Mouse (Mus musculus): Measurements from ENCODE around the gene Ptgfrn.

- no peak for TF ChIP-seq CTCF (IDR thresholded peaks at IDR 0.05; ENCODE audit: insufficient read depth, low read length)
- TF ChIP-seq POLR2A (IDR thresholded peaks at IDR 0.05; ENCODE audit: borderline replicate concordance, extremely low read depth, low read depth, low read length) = no peak
These were observed 94.8 kb downstream of the Ptgfrn start for GRCm38 (mm10) chr3:101015254-101015653.

All from lung, adult 2 months (tissue).